Mouse (Mus musculus) liver, embryonic 14.5 days (tissue): ENCODE measurements around the gene Odf3b. TPM values are rescaled to one million over a fixed set of nuclear protein-coding genes. Genes with fewer than 3 reads are reported as not detected.

Experiments
- ATAC-seq: fragments of 200-750 bp; cut with Nextera tagmentation; 2 replicates; pipeline ENCODE4 v1.8.0; 2017; ENCODE audit warnings: moderate number of reproducible peaks, mild to moderate bottlenecking, moderate library complexity; ENCODE audit not compliant: insufficient read depth
- DNase-seq, 3 experiments: peaks; one replicate each; pipeline ENCODE4 v3.0.0-alpha.2; 2012 to 2013; ENCODE audit warnings: low read depth in 3 of 3, low spot score in 3 of 3
- H3K27ac ChIP-seq: fragments of 300-500 bp; sonication (generic); 2 replicates; pipeline ENCODE4 v1.5.1; 2014; ENCODE audit warnings: moderate library complexity, mild to moderate bottlenecking, control low read depth, inconsistent platforms
- H3K27me3 ChIP-seq: fragments of 300-500 bp; sonication (generic); 2 replicates; pipeline ENCODE4 v1.6.1; 2014; ENCODE audit warnings: mild to moderate bottlenecking, low read length, moderate library complexity; ENCODE audit not compliant: control insufficient read depth, insufficient read depth
- H3K36me3 ChIP-seq: fragments of 300-500 bp; sonication (generic); replicated peaks from 2 replicates; pipeline ENCODE4 v1.6.1; 2014; ENCODE audit warnings: low read depth; ENCODE audit not compliant: control insufficient read depth, insufficient read depth
- H3K4me1 ChIP-seq, 2 experiments: fragments of 200-500 bp in 1 of 2; fragments of 300-500 bp in 1 of 2; sonication (generic) in 1 of 2; replicated peaks; 2 replicates each; pipeline ENCODE4 v1.6.1; 2012 to 2014; ENCODE audit warnings: antibody characterized with exemption in 1 of 2, inconsistent platforms in 1 of 2, low read length in 1 of 2; ENCODE audit not compliant: control insufficient read depth in 2 of 2, insufficient read depth in 2 of 2
- H3K4me2 ChIP-seq: fragments of 300-500 bp; sonication (generic); 2 replicates; pipeline ENCODE4 v1.6.1; 2014; ENCODE audit warnings: low read depth, mild to moderate bottlenecking, control low read depth, moderate library complexity
- H3K4me3 ChIP-seq, 2 experiments: fragments of 200-500 bp in 1 of 2; fragments of 300-500 bp in 1 of 2; sonication (generic) in 1 of 2; 2 replicates each; pipeline ENCODE4 v1.5.1; 2012 to 2014; ENCODE audit warnings: low read depth in 2 of 2, low read length in 2 of 2, mild to moderate bottlenecking in 2 of 2, control low read depth in 1 of 2, inconsistent platforms in 1 of 2, moderate library complexity in 1 of 2; ENCODE audit not compliant: insufficient read depth in 1 of 2
- H3K9ac ChIP-seq: fragments of 300-500 bp; sonication (generic); replicated peaks from 2 replicates; pipeline ENCODE4 v1.6.1; 2014; ENCODE audit warnings: mild to moderate bottlenecking, control low read depth, moderate library complexity
- H3K9me3 ChIP-seq: fragments of 300-500 bp; sonication (generic); 2 replicates; pipeline ENCODE4 v1.6.1; 2016; ENCODE audit warnings: low read length, mixed read lengths; ENCODE audit not compliant: control insufficient read depth
- CTCF ChIP-seq: IDR thresholded peaks from 2 replicates; pipeline ENCODE4 v1.5.1; 2016; ENCODE audit warnings: antibody characterized with exemption, low read depth, control low read depth
- EP300 ChIP-seq: IDR thresholded peaks from 2 replicates; pipeline ENCODE4 v1.6.1; 2016; ENCODE audit warnings: antibody characterized with exemption, low read depth
- WGBS: fragments of 180-500 bp; shearing (Covaris S2); extraction: QIAGEN DNeasy Blood & Tissue Kit; methylation state at CpG from one replicate; pipeline ENCODE4 v1.1.7; 2014; ENCODE audit not compliant: insufficient replicate concordance; 5-methylcytosine and 5-hydroxymethylcytosine counted together
- polyA plus RNA-seq, 2 experiments: library from polyadenylated mRNA; depleted of rRNA in 1 of 2; stranded (reverse) in 1 of 2; unstranded in 1 of 2; fragments of >200 nt; fragmentation: Nextera tagmentation in 1 of 2; extraction: Ambion mirVana in 1 of 2; gene quantifications; 2 replicates each; pipeline versions ENCODE4 v1.2.1 to v1.2.3; 2012 to 2014

The Odf3b gene
- polyA plus RNA-seq, 2 experiments: 0.57 to 0.76 TPM

- Histone ChIP-seq H3K27me3 (no peaks in the 10 kb centered on the region), H3K9me3 (no peaks in the 10 kb centered on the region), H3K4me2 (no peak overlapping the region), H3K4me3 (no peak overlapping the region), H3K36me3 (no peaks in the 10 kb centered on the region), H3K4me1 (peaks cover 0 to 5% of the 10 kb centered on the region in 2 experiments; a peak in 1 of 4 replicates), H3K27ac (no peak overlapping the region), H3K9ac (no peak overlapping the region)
- TF ChIP-seq EP300 (no peak), CTCF (no peak)
- ATAC-seq: 0 out of 2 replicates have a peak, but pooled peaks have one; percentile 28
- 68% methylated on average over 17 of the region's 17 CpGs for WGBS
- no peak for DNase-seq
Observed at GRCm38 (mm10) chr15:89334774-89335537, 44.1 kb downstream of the Odf3b start.

GRCm38 (mm10) chr15:89334271-89334670 is 44.8 kb downstream of the Odf3b start, which contains the start of gene Miox:
Gene Miox, plus strand, starts transcription at chr15:89334398.
- Histone ChIP-seq H3K4me1 (peaks cover 0 to 3% of the 10 kb centered on the region in 2 experiments; a peak in 1 of 4 replicates), H3K27ac (no peak within 1 kb of the TSS), H3K36me3 (no peaks in the 10 kb centered on the region), H3K27me3 (no peaks in the 10 kb centered on the region), H3K4me2 (no peak within 1 kb of the TSS), H3K4me3 (no peak within 1 kb of the TSS), H3K9ac (no peak within 1 kb of the TSS), H3K9me3 (no peaks in the 10 kb centered on the region)
- DNase-seq: no peak
- WGBS: 74% methylated on average over 7 of the region's 7 CpGs
- ATAC-seq: no peak
- TF ChIP-seq CTCF: no peak
- TF ChIP-seq EP300: no peak

Other genes with a start within 250 kb of the Odf3b start
- 1.7 and 1.8 TPM in 2 replicates for gene Mapk12, start 238.6 kb downstream of the Odf3b start, polyA plus RNA-seq (2012; rRNA removed)
- 1.1 TPM in 2 replicates for gene Mapk12, start 238.6 kb downstream of the Odf3b start, polyA plus RNA-seq (2014; fragmentation: Nextera tagmentation; extraction: Ambion mirVana)
- gene Mapk11, start 229.7 kb downstream of the Odf3b start, polyA plus RNA-seq (2012; rRNA removed): 0.84 TPM in 2 replicates
- gene Mapk11, start 229.7 kb downstream of the Odf3b start, polyA plus RNA-seq (2014; fragmentation: Nextera tagmentation; extraction: Ambion mirVana): 0.49 and 0.83 TPM in 2 replicates
- 21.6 and 23.7 TPM in 2 replicates for gene Plxnb2, start 198.5 kb downstream of the Odf3b start, polyA plus RNA-seq (2012; rRNA removed)
- gene Plxnb2, start 198.5 kb downstream of the Odf3b start, polyA plus RNA-seq (2014; fragmentation: Nextera tagmentation; extraction: Ambion mirVana): 16.4 and 18.3 TPM in 2 replicates
- gene Dennd6b, start 182.8 kb downstream of the Odf3b start, polyA plus RNA-seq (2012; rRNA removed): 4.5 TPM in 2 replicates
- 1.6 and 2.4 TPM in 2 replicates for gene Dennd6b, start 182.8 kb downstream of the Odf3b start, polyA plus RNA-seq (2014; fragmentation: Nextera tagmentation; extraction: Ambion mirVana)
- 11.6 and 15.3 TPM in 2 replicates for gene Ppp6r2, start 167.7 kb downstream of the Odf3b start, polyA plus RNA-seq (2012; rRNA removed)
- 17.7 and 19.5 TPM in 2 replicates for gene Ppp6r2, start 167.7 kb downstream of the Odf3b start, polyA plus RNA-seq (2014; fragmentation: Nextera tagmentation; extraction: Ambion mirVana)
- gene Sbf1, start 64.0 kb downstream of the Odf3b start, polyA plus RNA-seq (2012; rRNA removed): 20.8 and 29.3 TPM in 2 replicates
- gene Sbf1, start 64.0 kb downstream of the Odf3b start, polyA plus RNA-seq (2014; fragmentation: Nextera tagmentation; extraction: Ambion mirVana): 17.8 and 23.5 TPM in 2 replicates
- gene Adm2, start 56.6 kb downstream of the Odf3b start, polyA plus RNA-seq (2012; rRNA removed): 2.5 and 2.7 TPM in 2 replicates
- gene Adm2, start 56.6 kb downstream of the Odf3b start, polyA plus RNA-seq (2014; fragmentation: Nextera tagmentation; extraction: Ambion mirVana): 1.2 and 1.6 TPM in 2 replicates
- gene Miox, start 44.9 kb downstream of the Odf3b start, polyA plus RNA-seq (2012; rRNA removed): 9.7 and 11.2 TPM in 2 replicates
- 10.2 and 10.8 TPM in 2 replicates for gene Miox, start 44.9 kb downstream of the Odf3b start, polyA plus RNA-seq (2014; fragmentation: Nextera tagmentation; extraction: Ambion mirVana)
- gene Lmf2, start 23.6 kb downstream of the Odf3b start, polyA plus RNA-seq (2012; rRNA removed): 12.3 and 15.1 TPM in 2 replicates
- 17.2 and 18.9 TPM in 2 replicates for gene Lmf2, start 23.6 kb downstream of the Odf3b start, polyA plus RNA-seq (2014; fragmentation: Nextera tagmentation; extraction: Ambion mirVana)
- 63.8 and 77.0 TPM in 2 replicates for gene Ncaph2, start 23.6 kb downstream of the Odf3b start, polyA plus RNA-seq (2012; rRNA removed)
- 104 and 106 TPM in 2 replicates for gene Ncaph2, start 23.6 kb downstream of the Odf3b start, polyA plus RNA-seq (2014; fragmentation: Nextera tagmentation; extraction: Ambion mirVana)
- gene Sco2, start 5.4 kb downstream of the Odf3b start, polyA plus RNA-seq (2012; rRNA removed): 9.8 and 10.7 TPM in 2 replicates
- gene Sco2, start 5.4 kb downstream of the Odf3b start, polyA plus RNA-seq (2014; fragmentation: Nextera tagmentation; extraction: Ambion mirVana): 2.8 and 4.4 TPM in 2 replicates
- gene Tymp, start 2.2 kb downstream of the Odf3b start, polyA plus RNA-seq (2012; rRNA removed): 0.70 and 0.88 TPM in 2 replicates
- 0.40 and 0.56 TPM in 2 replicates for gene Tymp, start 2.2 kb downstream of the Odf3b start, polyA plus RNA-seq (2014; fragmentation: Nextera tagmentation; extraction: Ambion mirVana)
- gene Klhdc7b, start 5.6 kb upstream of the Odf3b start, polyA plus RNA-seq (2012; rRNA removed): not detected in 2 replicates
- not detected in 2 replicates for gene Klhdc7b, start 5.6 kb upstream of the Odf3b start, polyA plus RNA-seq (2014; fragmentation: Nextera tagmentation; extraction: Ambion mirVana)
- not detected in 2 replicates for gene Syce3, start 31.2 kb upstream of the Odf3b start, polyA plus RNA-seq (2012; rRNA removed)
- not detected in 2 replicates for gene Syce3, start 31.2 kb upstream of the Odf3b start, polyA plus RNA-seq (2014; fragmentation: Nextera tagmentation; extraction: Ambion mirVana)
- gene Cpt1b, start 46.6 kb upstream of the Odf3b start, polyA plus RNA-seq (2012; rRNA removed): 1.5 and 1.9 TPM in 2 replicates
- gene Cpt1b, start 46.6 kb upstream of the Odf3b start, polyA plus RNA-seq (2014; fragmentation: Nextera tagmentation; extraction: Ambion mirVana): 2.1 and 2.2 TPM in 2 replicates
- gene C730034F03Rik, start 50.3 kb upstream of the Odf3b start, polyA plus RNA-seq (2012; rRNA removed): 0.57 and 0.89 TPM in 2 replicates
- 0.56 and 0.69 TPM in 2 replicates for gene C730034F03Rik, start 50.3 kb upstream of the Odf3b start, polyA plus RNA-seq (2014; fragmentation: Nextera tagmentation; extraction: Ambion mirVana)
- gene Gm44502, start 50.4 kb upstream of the Odf3b start, polyA plus RNA-seq (2012; rRNA removed): 0.19 and 0.58 TPM in 2 replicates
- 0.14 and 0.34 TPM in 2 replicates for gene Gm44502, start 50.4 kb upstream of the Odf3b start, polyA plus RNA-seq (2014; fragmentation: Nextera tagmentation; extraction: Ambion mirVana)
- 13.7 and 19.3 TPM in 2 replicates for gene Chkb, start 50.6 kb upstream of the Odf3b start, polyA plus RNA-seq (2012; rRNA removed)
- 18.3 and 20.5 TPM in 2 replicates for gene Chkb, start 50.6 kb upstream of the Odf3b start, polyA plus RNA-seq (2014; fragmentation: Nextera tagmentation; extraction: Ambion mirVana)
- 0.02 and 0.08 TPM in 2 replicates for gene Mapk8ip2, start 74.6 kb upstream of the Odf3b start, polyA plus RNA-seq (2012; rRNA removed)
- gene Mapk8ip2, start 74.6 kb upstream of the Odf3b start, polyA plus RNA-seq (2014; fragmentation: Nextera tagmentation; extraction: Ambion mirVana): not detected in 2 replicates
- 3.2 and 3.4 TPM in 2 replicates for gene Arsa, start 98.1 kb upstream of the Odf3b start, polyA plus RNA-seq (2012; rRNA removed)
- 2.7 and 3.1 TPM in 2 replicates for gene Arsa, start 98.1 kb upstream of the Odf3b start, polyA plus RNA-seq (2014; fragmentation: Nextera tagmentation; extraction: Ambion mirVana)
- gene Shank3, start 120.3 kb upstream of the Odf3b start, polyA plus RNA-seq (2012; rRNA removed): 2.0 and 2.1 TPM in 2 replicates
- 0.39 and 0.63 TPM in 2 replicates for gene Shank3, start 120.3 kb upstream of the Odf3b start, polyA plus RNA-seq (2014; fragmentation: Nextera tagmentation; extraction: Ambion mirVana)
- 0.04 and 0.05 TPM in 2 replicates for gene Acr, start 189.0 kb upstream of the Odf3b start, polyA plus RNA-seq (2012; rRNA removed)
- gene Acr, start 189.0 kb upstream of the Odf3b start, polyA plus RNA-seq (2014; fragmentation: Nextera tagmentation; extraction: Ambion mirVana): not detected in 2 replicates
- 5.7 and 6.2 TPM in 2 replicates for gene Rabl2, start 212.6 kb upstream of the Odf3b start, polyA plus RNA-seq (2012; rRNA removed)
- 6.9 and 7.5 TPM in 2 replicates for gene Rabl2, start 212.6 kb upstream of the Odf3b start, polyA plus RNA-seq (2014; fragmentation: Nextera tagmentation; extraction: Ambion mirVana)